Mouse (Mus musculus): Measurements from ENCODE around the gene Klhl29. TPM values are rescaled to one million over a fixed set of nuclear protein-coding genes. Genes with fewer than 3 reads are reported as not detected.
A peak's percentile ranks its signal among the peaks of the same experiment; 100 is the strongest.

The Klhl29 gene
- polyA plus RNA-seq, 2 experiments = 4.9 to 14.0 TPM

DNA sequence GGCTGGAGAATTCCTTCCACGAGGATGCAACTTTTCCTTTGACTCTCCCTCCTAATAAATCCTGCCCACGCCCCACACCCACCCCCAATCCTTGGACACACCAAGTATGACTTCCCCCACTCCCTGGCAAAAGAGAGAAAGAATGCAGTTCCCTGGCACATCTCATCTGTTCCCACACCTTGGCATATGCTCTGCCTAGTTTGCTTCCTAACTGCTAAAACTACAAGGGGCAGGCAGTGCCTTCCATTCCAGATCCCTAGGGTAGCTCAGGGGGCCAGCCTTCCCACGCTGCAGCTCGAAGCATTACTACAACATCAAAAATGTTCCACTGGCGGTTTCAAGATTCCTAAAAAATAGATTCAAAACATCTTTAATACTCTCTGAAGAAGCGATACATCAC lies 212.8 kb downstream of the Klhl29 start:
- Histone ChIP-seq H3K27ac (replicated peaks; ENCODE audit: low read depth, low read length) (no peak overlapping the region), H3K9me3 (ENCODE audit: control insufficient read depth, low read length) (no peaks in the 10 kb centered on the region), H3K9ac (ENCODE audit: low read depth, low read length, severe bottlenecking) (no peak overlapping the region), H3K4me2 (replicated peaks; ENCODE audit: low read depth, low read length, severe bottlenecking) (no peak overlapping the region), H3K36me3 (ENCODE audit: control insufficient read depth, insufficient read depth, low read length) (no peaks in the 10 kb centered on the region), H3K27me3 (ENCODE audit: control insufficient read depth, insufficient read depth, low read length) (no peaks in the 10 kb centered on the region), H3K4me3 (replicated peaks; ENCODE audit: low read length) (no peak overlapping the region), H3K4me1 (ENCODE audit: control insufficient read depth, insufficient read depth, low read length) (0 out of 2 replicates have a peak, but pooled peaks cover 2% of the 10 kb centered on the region)
- 72% methylated on average over 6 of the region's 6 CpGs for WGBS
- no peak for TF ChIP-seq POLR2A (IDR thresholded peaks at IDR 0.05; ENCODE audit: borderline replicate concordance, extremely low read depth, insufficient read depth, insufficient read length)
- DNase-seq (ENCODE audit: low spot score) (peak; percentile 15), ATAC-seq (ENCODE audit: low FRiP score, low read depth) (no peak)

- H3K4me3 ChIP-seq (replicated peaks; ENCODE audit: low read length) = no peak overlapping the region
- H3K9me3 ChIP-seq (ENCODE audit: control insufficient read depth, low read length) = no peaks in the 10 kb centered on the region
- H3K9ac ChIP-seq (ENCODE audit: low read depth, low read length, severe bottlenecking) = no peak overlapping the region
- H3K4me2 ChIP-seq (replicated peaks; ENCODE audit: low read depth, low read length, severe bottlenecking) = no peak overlapping the region
- no peak for TF ChIP-seq POLR2A (IDR thresholded peaks at IDR 0.05; ENCODE audit: borderline replicate concordance, extremely low read depth, insufficient read depth, insufficient read length)
- 84% methylated on average over 4 of the region's 4 CpGs for WGBS
- no peak overlapping the region for H3K27ac ChIP-seq (replicated peaks; ENCODE audit: low read depth, low read length)
- H3K4me1 ChIP-seq (ENCODE audit: control insufficient read depth, insufficient read depth, low read length) = peaks cover 5% of the 10 kb centered on the region; the same call in 1 of the 2 replicates
- H3K27me3 ChIP-seq (ENCODE audit: control insufficient read depth, insufficient read depth, low read length) = no peaks in the 10 kb centered on the region
- no peaks in the 10 kb centered on the region for H3K36me3 ChIP-seq (ENCODE audit: control insufficient read depth, insufficient read depth, low read length)
- no peak for DNase-seq (ENCODE audit: low spot score)
- no peak for ATAC-seq (ENCODE audit: low FRiP score, low read depth)
Observed at GRCm38 (mm10) chr12:5161631-5162030, 213.9 kb downstream of the Klhl29 start.

DNA sequence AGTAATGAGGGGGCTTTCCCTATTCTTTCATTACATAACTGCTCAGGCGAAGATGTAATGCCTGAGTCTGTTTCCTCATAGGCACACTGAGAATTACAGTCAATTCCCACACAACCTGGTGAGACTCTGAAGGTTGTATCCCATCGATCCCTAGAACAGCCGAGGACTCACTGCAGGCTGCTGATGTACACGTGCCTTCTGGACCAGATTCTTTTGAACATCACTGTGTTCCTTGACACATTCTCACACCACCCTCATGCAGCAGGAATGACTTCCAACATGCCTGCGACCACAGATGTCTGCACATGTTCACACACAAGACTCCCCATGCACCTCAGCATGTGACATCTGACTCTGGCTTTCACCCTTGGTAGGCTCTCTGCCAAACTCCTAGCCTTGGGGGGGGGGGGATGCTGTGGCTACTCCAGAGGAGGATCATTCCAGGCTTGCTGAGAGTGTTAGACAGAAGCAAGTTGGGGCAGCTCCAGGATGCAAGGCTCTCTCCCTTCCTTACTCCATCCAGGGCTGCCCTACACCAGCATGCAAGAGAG lies 217.5 kb downstream of the Klhl29 start:
- ATAC-seq (ENCODE audit: low FRiP score, low read depth) (no peak), DNase-seq (ENCODE audit: low spot score) (no peak)
- Histone ChIP-seq H3K27me3 (ENCODE audit: control insufficient read depth, insufficient read depth, low read length) (no peaks in the 10 kb centered on the region), H3K4me3 (replicated peaks; ENCODE audit: low read length) (no peak overlapping the region), H3K36me3 (ENCODE audit: control insufficient read depth, insufficient read depth, low read length) (no peaks in the 10 kb centered on the region), H3K27ac (replicated peaks; ENCODE audit: low read depth, low read length) (no peak overlapping the region), H3K9me3 (ENCODE audit: control insufficient read depth, low read length) (no peaks in the 10 kb centered on the region), H3K4me2 (replicated peaks; ENCODE audit: low read depth, low read length, severe bottlenecking) (no peak overlapping the region), H3K4me1 (ENCODE audit: control insufficient read depth, insufficient read depth, low read length) (peaks cover 5% of the 10 kb centered on the region; the same call in 1 of the 2 replicates), H3K9ac (ENCODE audit: low read depth, low read length, severe bottlenecking) (no peak overlapping the region)
- TF ChIP-seq POLR2A (IDR thresholded peaks at IDR 0.05; ENCODE audit: borderline replicate concordance, extremely low read depth, insufficient read depth, insufficient read length) = no peak
- WGBS = 85% methylated on average over 5 of the region's 5 CpGs

- H3K4me3 ChIP-seq (replicated peaks; ENCODE audit: low read length) = no peak overlapping the region
- TF ChIP-seq POLR2A (IDR thresholded peaks at IDR 0.05; ENCODE audit: borderline replicate concordance, extremely low read depth, insufficient read depth, insufficient read length) = no peak
- H3K36me3 ChIP-seq (ENCODE audit: control insufficient read depth, insufficient read depth, low read length) = no peaks in the 10 kb centered on the region
- H3K27me3 ChIP-seq (ENCODE audit: control insufficient read depth, insufficient read depth, low read length) = no peaks in the 10 kb centered on the region
- no peaks in the 10 kb centered on the region for H3K9me3 ChIP-seq (ENCODE audit: control insufficient read depth, low read length)
- ATAC-seq (ENCODE audit: low FRiP score, low read depth) (no peak), DNase-seq (ENCODE audit: low spot score) (no peak)
- H3K4me1 ChIP-seq (ENCODE audit: control insufficient read depth, insufficient read depth, low read length) = peaks cover 6% of the 10 kb centered on the region; the same call in 1 of the 2 replicates
- no peak overlapping the region for H3K27ac ChIP-seq (replicated peaks; ENCODE audit: low read depth, low read length)
- no peak overlapping the region for H3K9ac ChIP-seq (ENCODE audit: low read depth, low read length, severe bottlenecking)
- no peak overlapping the region for H3K4me2 ChIP-seq (replicated peaks; ENCODE audit: low read depth, low read length, severe bottlenecking)
- 71% methylated on average over 6 of the region's 6 CpGs for WGBS
Observed at GRCm38 (mm10) chr12:5157021-5157681, 218.3 kb downstream of the Klhl29 start.

DNA sequence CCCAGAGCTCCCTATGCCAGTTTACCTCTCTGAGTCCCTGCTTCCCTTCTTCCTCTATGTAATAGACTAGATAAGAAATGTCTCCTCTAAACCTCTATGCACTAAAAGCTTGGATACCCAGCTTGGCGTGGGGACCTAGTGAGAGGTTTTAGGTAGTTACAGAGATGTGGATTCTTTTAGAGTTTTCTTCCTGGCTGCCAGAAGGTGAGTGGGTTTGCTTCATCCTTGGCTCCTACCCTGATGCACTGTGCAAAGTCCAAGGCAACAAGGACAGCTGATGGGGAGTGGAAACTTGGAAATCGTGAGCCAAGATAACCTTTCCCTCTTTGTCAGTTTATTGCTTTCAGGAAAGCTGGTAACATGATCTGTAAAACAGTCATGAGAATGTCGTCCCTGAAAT lies 220.3 kb downstream of the Klhl29 start:
- Histone ChIP-seq H3K9ac (ENCODE audit: low read depth, low read length, severe bottlenecking) (no peak overlapping the region), H3K27ac (replicated peaks; ENCODE audit: low read depth, low read length) (no peak overlapping the region)
- WGBS = 61% methylated on average over 3 of the region's 3 CpGs

More for the DNA sequence above, 220.3 kb downstream of the Klhl29 start:
- H3K4me3 ChIP-seq (replicated peaks; ENCODE audit: low read length) = no peak overlapping the region
- ATAC-seq (ENCODE audit: low FRiP score, low read depth) (no peak), DNase-seq (ENCODE audit: low spot score) (no peak)
- H3K36me3 ChIP-seq (ENCODE audit: control insufficient read depth, insufficient read depth, low read length) = no peaks in the 10 kb centered on the region
- no peak overlapping the region for H3K4me2 ChIP-seq (replicated peaks; ENCODE audit: low read depth, low read length, severe bottlenecking)
- TF ChIP-seq POLR2A (IDR thresholded peaks at IDR 0.05; ENCODE audit: borderline replicate concordance, extremely low read depth, insufficient read depth, insufficient read length) = no peak
- H3K4me1 ChIP-seq (ENCODE audit: control insufficient read depth, insufficient read depth, low read length) = peaks cover 15% of the 10 kb centered on the region
- H3K27me3 ChIP-seq (ENCODE audit: control insufficient read depth, insufficient read depth, low read length) = no peaks in the 10 kb centered on the region
- H3K9me3 ChIP-seq (ENCODE audit: control insufficient read depth, low read length) = no peaks in the 10 kb centered on the region

Measured in limb, embryonic 14.5 days (tissue).